Mouse (Mus musculus): ENCODE data around the gene Nol3. TPM values are rescaled to one million over a fixed set of nuclear protein-coding genes. Genes with fewer than 3 reads are reported as not detected.

Nol3 gene
- polyA plus RNA-seq, 1 experiment from 2014 or later = 1.0 TPM

DNA sequence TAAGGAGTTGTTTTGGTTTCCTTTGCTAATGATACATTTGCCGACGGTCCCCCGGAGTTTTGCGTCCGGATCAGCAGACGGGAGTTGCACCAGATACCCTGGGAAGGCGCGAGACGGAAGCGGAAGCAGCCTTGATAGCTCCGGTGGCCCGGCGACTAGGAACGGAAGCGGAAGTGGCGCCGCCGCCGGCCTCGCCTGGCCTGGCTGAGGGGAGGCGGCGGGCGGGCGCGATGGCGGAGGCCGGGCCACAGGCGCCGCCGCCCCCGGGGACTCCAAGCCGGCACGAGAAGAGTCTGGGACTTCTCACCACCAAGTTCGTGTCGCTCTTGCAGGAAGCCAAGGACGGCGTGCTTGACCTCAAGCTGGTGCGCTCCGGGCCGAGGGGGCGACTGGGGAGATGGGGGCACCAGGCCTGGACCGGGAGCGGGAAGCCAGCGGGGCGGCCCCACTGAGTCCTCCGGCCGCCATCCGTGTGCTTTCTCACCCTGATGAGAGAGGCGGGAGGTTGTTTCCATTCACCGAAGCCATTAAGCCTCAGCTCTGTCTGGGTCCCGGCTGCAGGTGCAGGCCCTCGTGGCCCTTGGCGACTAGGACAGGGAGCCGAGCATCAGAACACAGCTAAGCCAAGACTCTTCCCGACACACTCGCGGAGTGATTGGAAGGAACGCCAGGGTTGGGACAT, 21.7 kb downstream of the Nol3 start, which contains the start of gene E2f4:
Gene E2f4, plus strand, starts transcription at position 153 of the 682 bp plus-strand sequence.
- peak; percentile 95 for DNase-seq (ENCODE audit: low spot score)
- Histone ChIP-seq H3K4me2 (ENCODE audit: low read depth, severe bottlenecking) (peak within 1 kb of the TSS; percentile 91), H3K27ac (replicated peaks; ENCODE audit: low read depth, low read length) (peak within 1 kb of the TSS; percentile 52; the same call in 1 of the 2 replicates), H3K9me3 (ENCODE audit: control insufficient read depth, low read length) (no peaks in the 10 kb centered on the region), H3K4me3 (ENCODE audit: low read depth, low read length) (peak within 1 kb of the TSS; percentile 99), H3K9ac (ENCODE audit: low read length) (peak within 1 kb of the TSS; percentile 84), H3K27me3 (ENCODE audit: control insufficient read depth, insufficient read depth, low read length) (peaks cover 2% of the 10 kb centered on the region; the same call in 1 of the 2 replicates), H3K4me1 (ENCODE audit: control insufficient read depth, insufficient read depth, low read length) (peaks cover 10% of the 10 kb centered on the region), H3K36me3 (ENCODE audit: control insufficient read depth, insufficient read depth, low read length) (peaks cover 19% of the 10 kb centered on the region; the same call in 1 of the 2 replicates)
- peak; percentile 77 for ATAC-seq (ENCODE audit: insufficient number of reproducible peaks, low FRiP score, low TSS enrichment, low read depth)
- 0% methylated on average over 58 of the region's 58 CpGs for WGBS

DNA sequence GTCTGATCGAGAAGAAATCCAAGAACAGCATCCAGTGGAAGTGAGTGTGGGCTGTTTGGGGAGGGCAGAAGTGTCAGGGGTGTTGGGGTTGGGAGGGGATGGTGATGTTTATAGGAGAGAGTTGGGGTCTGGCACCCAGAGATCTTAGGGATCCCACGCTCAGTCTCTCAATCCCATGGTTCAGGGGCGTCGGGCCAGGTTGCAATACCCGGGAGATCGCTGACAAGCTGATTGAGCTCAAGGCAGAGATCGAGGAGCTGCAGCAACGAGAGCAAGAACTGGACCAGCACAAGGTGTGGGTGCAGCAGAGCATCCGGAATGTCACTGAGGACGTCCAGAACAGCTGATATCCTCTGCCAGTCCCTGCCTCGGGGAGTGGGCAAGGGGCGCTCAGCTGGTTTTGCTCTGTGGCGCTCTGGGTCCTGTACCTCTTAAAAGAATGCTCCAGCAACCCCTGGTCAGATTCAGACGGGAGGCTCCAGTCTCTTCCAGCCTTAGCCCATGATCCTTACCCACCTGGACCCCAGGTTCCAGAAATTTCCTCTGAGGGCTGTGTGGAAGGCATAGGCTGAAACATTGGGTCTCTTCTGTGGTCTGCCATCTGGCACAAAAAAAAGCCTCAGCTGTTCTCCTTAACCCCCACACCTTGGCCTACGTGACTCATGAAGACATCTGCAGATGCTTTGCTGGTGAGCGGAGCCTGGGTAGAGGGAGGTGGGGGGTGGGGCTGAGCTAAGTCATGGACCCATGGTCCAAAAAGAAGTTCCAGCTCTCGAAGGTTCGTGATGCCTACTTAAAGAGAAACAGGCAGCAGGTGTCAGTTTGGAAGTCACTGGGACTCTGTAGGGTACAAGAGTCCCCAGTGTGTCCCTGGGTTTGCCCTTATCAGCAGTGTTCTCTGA, 22.7 kb downstream of the Nol3 start:
- Histone ChIP-seq H3K9ac (ENCODE audit: low read length) (peak overlapping the region; percentile 84), H3K9me3 (ENCODE audit: control insufficient read depth, low read length) (no peaks in the 10 kb centered on the region), H3K4me1 (ENCODE audit: control insufficient read depth, insufficient read depth, low read length) (peaks cover 10% of the 10 kb centered on the region), H3K4me3 (ENCODE audit: low read depth, low read length) (peak overlapping the region; percentile 99), H3K27me3 (ENCODE audit: control insufficient read depth, insufficient read depth, low read length) (no peaks in the 10 kb centered on the region), H3K27ac (replicated peaks; ENCODE audit: low read depth, low read length) (no peak overlapping the region), H3K36me3 (ENCODE audit: control insufficient read depth, insufficient read depth, low read length) (peaks cover 22% of the 10 kb centered on the region; the same call in 1 of the 2 replicates), H3K4me2 (ENCODE audit: low read depth, severe bottlenecking) (peak overlapping the region; percentile 91)
- DNase-seq (ENCODE audit: low spot score) (no peak), ATAC-seq (ENCODE audit: insufficient number of reproducible peaks, low FRiP score, low TSS enrichment, low read depth) (no peak)
- 60% methylated on average over 18 of the region's 18 CpGs for WGBS

- 91% methylated on average over 8 of the region's 8 CpGs for WGBS
- Histone ChIP-seq H3K4me1 (ENCODE audit: control insufficient read depth, insufficient read depth, low read length) (peaks cover 10% of the 10 kb centered on the region), H3K36me3 (ENCODE audit: control insufficient read depth, insufficient read depth, low read length) (peaks cover 22% of the 10 kb centered on the region; the same call in 1 of the 2 replicates)
Measured at GRCm38 (mm10) chr8:105299962-105300361, 24.0 kb downstream of the Nol3 start.

DNA sequence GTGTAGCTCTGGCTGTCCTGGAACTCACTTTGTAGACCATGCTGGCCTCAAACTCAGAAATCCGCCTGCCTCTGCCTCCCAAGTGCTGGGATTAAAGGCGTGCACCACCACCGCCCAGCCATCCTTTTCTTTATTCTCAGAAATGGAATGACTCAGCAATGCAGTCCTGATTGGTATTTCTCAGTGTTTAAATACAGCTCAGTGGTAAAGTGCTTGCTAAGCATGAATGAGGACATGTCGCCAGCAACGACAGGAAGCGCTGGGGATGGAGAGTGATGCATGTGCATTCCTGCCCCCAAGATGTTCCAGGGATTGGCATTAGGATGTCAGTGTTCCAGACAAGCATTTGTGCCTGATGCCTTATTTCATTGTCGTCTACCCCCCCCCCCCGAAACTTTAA, 27.5 kb downstream of the Nol3 start:
- 92% methylated on average over 8 of the region's 8 CpGs for WGBS
- no peaks in the 10 kb centered on the region for H3K9me3 ChIP-seq (ENCODE audit: control insufficient read depth, low read length)

More at GRCm38 (mm10) chr8:105299962-105300361, 24.0 kb downstream of the Nol3 start:
- H3K4me3 ChIP-seq (ENCODE audit: low read depth, low read length) = no peak overlapping the region
- no peak overlapping the region for H3K27ac ChIP-seq (replicated peaks; ENCODE audit: low read depth, low read length)
- no peak overlapping the region for H3K9ac ChIP-seq (ENCODE audit: low read length)
- no peak overlapping the region for H3K4me2 ChIP-seq (ENCODE audit: low read depth, severe bottlenecking)
- ATAC-seq (ENCODE audit: insufficient number of reproducible peaks, low FRiP score, low TSS enrichment, low read depth) = no peak
- H3K9me3 ChIP-seq (ENCODE audit: control insufficient read depth, low read length) = no peaks in the 10 kb centered on the region
- H3K27me3 ChIP-seq (ENCODE audit: control insufficient read depth, insufficient read depth, low read length) = no peaks in the 10 kb centered on the region
- no peak for DNase-seq (ENCODE audit: low spot score)

GRCm38 (mm10) chr8:105303874-105304273, 27.9 kb downstream of the Nol3 start:
- DNase-seq (ENCODE audit: low spot score) (no peak), ATAC-seq (ENCODE audit: insufficient number of reproducible peaks, low FRiP score, low TSS enrichment, low read depth) (no peak)
- 85% methylated on average over 9 of the region's 9 CpGs for WGBS
- no peak overlapping the region for H3K4me2 ChIP-seq (ENCODE audit: low read depth, severe bottlenecking)
- no peak overlapping the region for H3K4me3 ChIP-seq (ENCODE audit: low read depth, low read length)
- H3K9me3 ChIP-seq (ENCODE audit: control insufficient read depth, low read length) = no peaks in the 10 kb centered on the region
- no peak overlapping the region for H3K27ac ChIP-seq (replicated peaks; ENCODE audit: low read depth, low read length)
- H3K36me3 ChIP-seq (ENCODE audit: control insufficient read depth, insufficient read depth, low read length) = peaks cover 31% of the 10 kb centered on the region
- no peak overlapping the region for H3K9ac ChIP-seq (ENCODE audit: low read length)
- H3K4me1 ChIP-seq (ENCODE audit: control insufficient read depth, insufficient read depth, low read length) = peaks cover 13% of the 10 kb centered on the region
- H3K27me3 ChIP-seq (ENCODE audit: control insufficient read depth, insufficient read depth, low read length) = no peaks in the 10 kb centered on the region

More for the DNA sequence above, 27.5 kb downstream of the Nol3 start:
- H3K4me3 ChIP-seq (ENCODE audit: low read depth, low read length) = no peak overlapping the region
- DNase-seq (ENCODE audit: low spot score) (no peak), ATAC-seq (ENCODE audit: insufficient number of reproducible peaks, low FRiP score, low TSS enrichment, low read depth) (no peak)
- peaks cover 18% of the 10 kb centered on the region for H3K4me1 ChIP-seq (ENCODE audit: control insufficient read depth, insufficient read depth, low read length)
- H3K4me2 ChIP-seq (ENCODE audit: low read depth, severe bottlenecking) = no peak overlapping the region
- peaks cover 26% of the 10 kb centered on the region for H3K36me3 ChIP-seq (ENCODE audit: control insufficient read depth, insufficient read depth, low read length)
- H3K27ac ChIP-seq (replicated peaks; ENCODE audit: low read depth, low read length) = no peak overlapping the region
- no peak overlapping the region for H3K9ac ChIP-seq (ENCODE audit: low read length)
- H3K27me3 ChIP-seq (ENCODE audit: control insufficient read depth, insufficient read depth, low read length) = no peaks in the 10 kb centered on the region

DNA sequence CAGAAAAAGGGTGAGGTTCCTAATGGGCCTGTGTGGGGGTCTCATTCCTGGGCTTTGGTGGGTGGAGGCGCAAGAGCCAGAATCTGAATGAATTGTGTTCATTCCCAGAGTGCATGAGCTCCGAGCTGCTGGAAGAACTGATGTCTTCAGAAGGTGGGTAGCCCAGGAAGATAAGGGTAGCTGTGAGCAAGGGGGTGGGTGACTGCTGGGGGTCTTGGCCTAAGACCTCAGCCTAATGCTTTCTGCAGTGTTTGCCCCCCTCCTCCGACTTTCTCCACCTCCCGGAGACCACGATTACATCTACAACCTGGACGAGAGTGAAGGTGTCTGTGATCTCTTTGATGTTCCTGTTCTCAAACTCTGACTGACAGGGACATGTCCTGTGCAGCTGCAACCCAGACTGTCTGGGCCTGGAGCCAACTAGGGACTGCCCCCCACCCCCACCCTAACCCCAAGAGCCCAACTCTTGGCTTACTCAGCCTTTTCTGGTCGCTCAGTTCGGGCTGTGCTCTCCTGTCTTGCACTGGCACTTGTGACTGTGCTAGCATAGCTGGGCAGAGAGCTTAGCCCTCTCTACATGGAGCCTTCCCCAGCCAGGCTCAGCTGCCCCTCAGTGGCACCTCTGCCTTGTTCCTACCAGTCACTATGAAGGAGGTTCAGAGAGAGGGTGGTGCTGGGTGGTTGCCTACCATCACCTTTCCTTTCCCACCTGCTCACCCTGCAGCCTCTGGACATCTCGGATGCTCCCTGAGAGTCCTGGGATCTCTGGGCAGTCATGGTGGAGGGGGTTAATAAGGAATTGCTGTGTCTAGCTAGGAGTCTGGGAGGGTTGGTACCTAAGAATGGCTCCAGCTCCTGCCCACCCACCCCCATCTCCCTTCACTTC, 28.6 kb downstream of the Nol3 start:
- Histone ChIP-seq H3K4me3 (ENCODE audit: low read depth, low read length) (no peak overlapping the region), H3K4me2 (ENCODE audit: low read depth, severe bottlenecking) (no peak overlapping the region), H3K27ac (replicated peaks; ENCODE audit: low read depth, low read length) (0 out of 2 replicates have a peak overlapping the region, but pooled peaks have one; percentile 21), H3K4me1 (ENCODE audit: control insufficient read depth, insufficient read depth, low read length) (peaks cover 12% of the 10 kb centered on the region), H3K36me3 (ENCODE audit: control insufficient read depth, insufficient read depth, low read length) (peaks cover 31% of the 10 kb centered on the region), H3K27me3 (ENCODE audit: control insufficient read depth, insufficient read depth, low read length) (no peaks in the 10 kb centered on the region), H3K9me3 (ENCODE audit: control insufficient read depth, low read length) (no peaks in the 10 kb centered on the region), H3K9ac (ENCODE audit: low read length) (no peak overlapping the region)
- DNase-seq (ENCODE audit: low spot score) = no peak
- no peak for ATAC-seq (ENCODE audit: insufficient number of reproducible peaks, low FRiP score, low TSS enrichment, low read depth)
- WGBS = 74% methylated on average over 9 of the region's 9 CpGs

DNA sequence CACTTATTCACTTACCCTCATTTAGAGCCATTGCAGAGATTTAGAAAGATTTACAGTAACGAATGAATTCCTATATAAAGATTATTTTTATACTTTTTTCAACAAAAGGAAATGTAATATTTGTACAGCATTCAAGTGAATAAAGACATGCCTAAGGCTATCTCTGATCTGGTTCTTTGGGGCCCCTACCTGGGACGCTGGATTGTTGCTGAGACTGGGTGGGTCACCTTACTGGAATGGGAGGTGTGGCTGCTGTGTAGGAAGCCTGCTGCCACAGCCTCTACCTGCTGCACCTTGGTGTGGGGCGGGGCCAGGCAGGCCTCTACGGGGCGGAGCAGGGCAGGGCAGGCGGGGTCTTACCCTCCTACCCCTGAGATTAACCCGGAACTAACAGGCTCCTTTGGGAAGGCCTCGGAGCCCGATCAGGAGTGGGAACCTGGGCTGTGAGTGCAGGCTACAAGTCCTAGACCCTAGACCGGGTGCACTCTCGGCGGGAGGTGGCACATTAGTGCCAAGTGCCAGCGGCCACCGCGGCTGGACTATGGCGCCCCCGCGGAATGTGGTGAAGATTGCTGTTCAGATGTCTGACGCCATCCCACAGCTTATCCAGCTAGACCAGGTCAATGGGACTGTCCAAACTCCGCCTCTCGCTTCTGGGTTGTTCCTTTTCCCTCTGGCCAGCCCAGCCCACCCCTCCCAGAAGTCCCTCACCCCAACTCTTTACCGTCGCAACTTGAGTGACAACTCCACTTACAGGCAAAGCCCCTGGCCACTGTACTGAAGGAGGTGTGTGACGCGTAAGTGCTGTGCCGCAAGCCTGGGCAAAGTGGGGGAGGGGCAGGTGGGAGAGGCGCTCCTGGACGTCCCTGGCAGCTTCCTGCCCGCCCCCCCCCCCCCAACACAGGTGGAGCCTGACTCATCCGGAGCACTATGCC, 29.5 kb downstream of the Nol3 start, which contains the start of gene Elmo3:
Gene Elmo3, plus strand, starts transcription at position 391 of the 935 bp plus-strand sequence.
- peak within 1 kb of the TSS; percentile 15 for H3K4me3 ChIP-seq (ENCODE audit: low read depth, low read length)
- DNase-seq (ENCODE audit: low spot score) (peak; percentile 75), ATAC-seq (ENCODE audit: insufficient number of reproducible peaks, low FRiP score, low TSS enrichment, low read depth) (peak; percentile 40; the same call in 1 of the 2 replicates)
- WGBS = 7% methylated on average over 29 of the region's 30 CpGs
- peak within 1 kb of the TSS; percentile 48; the same call in 1 of the 2 replicates for H3K9ac ChIP-seq (ENCODE audit: low read length)
- H3K36me3 ChIP-seq (ENCODE audit: control insufficient read depth, insufficient read depth, low read length) = peaks cover 24% of the 10 kb centered on the region
- H3K27me3 ChIP-seq (ENCODE audit: control insufficient read depth, insufficient read depth, low read length) = no peaks in the 10 kb centered on the region
- H3K4me2 ChIP-seq (ENCODE audit: low read depth, severe bottlenecking) = peak within 1 kb of the TSS; percentile 58
- peaks cover 12% of the 10 kb centered on the region for H3K4me1 ChIP-seq (ENCODE audit: control insufficient read depth, insufficient read depth, low read length)
- H3K27ac ChIP-seq (replicated peaks; ENCODE audit: low read depth, low read length) = peak within 1 kb of the TSS; percentile 52; the same call in 1 of the 2 replicates
- no peaks in the 10 kb centered on the region for H3K9me3 ChIP-seq (ENCODE audit: control insufficient read depth, low read length)
